Comparison of ENCODE assay signal across 8 mouse cellular contexts in the genomic region with DNA sequence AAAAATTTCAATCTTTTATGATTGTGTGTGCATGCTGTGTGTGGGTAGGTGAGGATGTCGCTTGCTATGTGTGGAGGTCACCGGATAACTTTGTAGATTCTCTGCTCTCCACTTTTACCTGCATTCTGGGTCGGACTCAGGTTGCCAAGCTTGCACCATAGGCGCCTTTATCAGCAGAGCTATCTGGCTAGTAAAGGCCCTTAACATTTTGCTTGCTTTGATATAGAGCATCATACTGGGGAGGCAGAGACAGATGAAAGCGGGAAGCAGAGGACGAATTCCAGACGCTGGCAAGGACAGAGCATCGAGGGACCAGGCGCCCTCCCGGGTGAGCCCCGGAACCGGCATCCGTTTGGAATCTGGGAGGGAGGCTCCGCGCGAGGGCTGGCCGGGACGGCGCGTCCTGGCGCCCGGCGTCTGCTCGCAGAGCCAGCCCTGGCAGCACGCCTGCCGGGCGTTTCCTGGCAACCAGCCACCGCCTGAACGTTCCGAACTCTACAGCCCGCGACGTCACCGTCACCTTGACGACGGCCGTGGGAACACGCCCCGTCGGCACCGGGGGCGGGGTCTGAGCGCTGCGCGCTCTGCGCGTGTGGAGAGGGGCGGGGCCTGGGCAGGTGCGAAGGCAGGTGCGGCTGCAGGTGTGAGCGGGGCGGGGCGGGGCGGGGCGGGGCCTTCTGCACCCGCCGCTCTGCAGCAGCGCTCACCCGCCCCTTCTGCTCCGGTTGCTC. TPM values are rescaled to one million over a fixed set of nuclear protein-coding genes. Genes with fewer than 3 reads are reported as not detected.
DNase-seq lines count a peak whose midpoint lies in the region; ATAC-seq and TF ChIP-seq lines count a peak whose summit lies in the region.

No protein-coding gene starts in this region.

- WGBS in embryonic facial prominence, embryonic 15.5 days = 1% methylated on average over 56 of the region's 60 CpGs
- WGBS in limb, embryonic 13.5 days = 4% methylated on average over 41 of the region's 60 CpGs
- 2% methylated on average over 56 of the region's 60 CpGs for WGBS in midbrain, embryonic 16.5 days
- WGBS in spleen, adult 2 months = 5% methylated on average over 57 of the region's 60 CpGs

- TF ChIP-seq CTCF in bone marrow macrophage, adult 2 months (IDR thresholded peaks at IDR 0.05; ENCODE audit: low read depth, low read length) = no peak
- no peak for TF ChIP-seq CTCF in spleen, adult 2 months (IDR thresholded peaks at IDR 0.05; ENCODE audit: extremely low read depth, insufficient read depth, insufficient read length, insufficient replicate concordance)

- H3K36me3 ChIP-seq in embryonic facial prominence, embryonic 15.5 days = no peaks in the 10 kb centered on the region
- H3K36me3 ChIP-seq in limb, embryonic 13.5 days = no peaks in the 10 kb centered on the region
- no peaks in the 10 kb centered on the region for H3K36me3 ChIP-seq in midbrain, embryonic 16.5 days (ENCODE audit: control insufficient read depth, insufficient read depth, low read length)
- H3K36me3 ChIP-seq in spleen, adult 2 months (ENCODE audit: control insufficient read depth, insufficient read depth, low read length) = no peaks in the 10 kb centered on the region

- H3K4me2 ChIP-seq in embryonic facial prominence, embryonic 15.5 days (replicated peaks) = peak overlapping the region; percentile 90
- peak overlapping the region; percentile 80 for H3K4me2 ChIP-seq in limb, embryonic 13.5 days (replicated peaks)
- peak overlapping the region; percentile 58 for H3K4me2 ChIP-seq in midbrain, embryonic 16.5 days (ENCODE audit: low read length)

- 0 out of 2 replicates have a peak overlapping the region, but pooled peaks have one; percentile 21 for H3K9ac ChIP-seq in embryonic facial prominence, embryonic 15.5 days
- peak overlapping the region; percentile 50; the same call in 1 of the 2 replicates for H3K9ac ChIP-seq in limb, embryonic 13.5 days
- peak overlapping the region; percentile 55 for H3K9ac ChIP-seq in midbrain, embryonic 16.5 days (ENCODE audit: low read depth, low read length)

- no peak for TF ChIP-seq POLR2A in bone marrow macrophage, adult 2 months (IDR thresholded peaks at IDR 0.05; ENCODE audit: borderline replicate concordance, low read depth, low read length)
- no peak for TF ChIP-seq POLR2A in spleen, adult 2 months (IDR thresholded peaks at IDR 0.05; ENCODE audit: low read depth, low read length)

- no peaks in the 10 kb centered on the region for H3K27me3 ChIP-seq in embryonic facial prominence, embryonic 15.5 days
- H3K27me3 ChIP-seq in limb, embryonic 13.5 days = 0 out of 2 replicates have a peak, but pooled peaks cover 4% of the 10 kb centered on the region
- H3K27me3 ChIP-seq in midbrain, embryonic 16.5 days (ENCODE audit: control insufficient read depth, insufficient read depth, low read depth, low read length) = 0 out of 2 replicates have a peak, but pooled peaks cover 3% of the 10 kb centered on the region
- H3K27me3 ChIP-seq in spleen, adult 2 months (ENCODE audit: control insufficient read depth, insufficient read depth, low read length) = no peaks in the 10 kb centered on the region

- H3K27ac ChIP-seq in bone marrow macrophage, adult 2 months (ENCODE audit: insufficient read depth, low read depth, low read length) = no peak overlapping the region
- H3K27ac ChIP-seq in embryonic facial prominence, embryonic 15.5 days (replicated peaks) = peak overlapping the region; percentile 85
- peak overlapping the region; percentile 67 for H3K27ac ChIP-seq in limb, embryonic 13.5 days
- peak overlapping the region; percentile 88 for H3K27ac ChIP-seq in midbrain, embryonic 16.5 days (ENCODE audit: low read length)
- peak overlapping the region; percentile 13; the same call in 1 of the 2 replicates for H3K27ac ChIP-seq in spleen, adult 2 months (ENCODE audit: insufficient read depth, low read length)

- ATAC-seq in embryonic facial prominence, embryonic 15.5 days (ENCODE audit: insufficient number of reproducible peaks, low FRiP score, low TSS enrichment, low read depth) = peak; percentile 92
- peak; percentile 91 for ATAC-seq in limb, embryonic 13.5 days (ENCODE audit: low FRiP score, low read depth)
- peak; percentile 92 for ATAC-seq in midbrain, embryonic 16.5 days

- H3K9me3 ChIP-seq in embryonic facial prominence, embryonic 15.5 days (replicated peaks) = no peaks in the 10 kb centered on the region
- H3K9me3 ChIP-seq in limb, embryonic 13.5 days = 0 out of 2 replicates have a peak, but pooled peaks cover 5% of the 10 kb centered on the region
- H3K9me3 ChIP-seq in midbrain, embryonic 16.5 days (replicated peaks; ENCODE audit: control insufficient read depth, low read length, poor library complexity, severe bottlenecking) = no peaks in the 10 kb centered on the region

- H3K4me1 ChIP-seq in bone marrow macrophage, adult 2 months (ENCODE audit: control insufficient read depth, insufficient read depth, low read length) = peaks cover 23% of the 10 kb centered on the region
- peaks cover 18% of the 10 kb centered on the region for H3K4me1 ChIP-seq in embryonic facial prominence, embryonic 15.5 days
- peaks cover 15% of the 10 kb centered on the region; the same call in 1 of the 2 replicates for H3K4me1 ChIP-seq in limb, embryonic 13.5 days
- H3K4me1 ChIP-seq in midbrain, embryonic 16.5 days (ENCODE audit: control insufficient read depth, insufficient read depth, low read length) = no peaks in the 10 kb centered on the region
- peaks cover 4% of the 10 kb centered on the region; the same call in 1 of the 2 replicates for H3K4me1 ChIP-seq in spleen, adult 2 months (ENCODE audit: control insufficient read depth, insufficient read depth, insufficient read length)

- H3K4me3 ChIP-seq in bone marrow macrophage, adult 2 months (ENCODE audit: insufficient read depth, low read length) = peak overlapping the region; percentile 39
- peak overlapping the region; percentile 46 for H3K4me3 ChIP-seq in embryonic facial prominence, embryonic 15.5 days (replicated peaks)
- H3K4me3 ChIP-seq in limb, embryonic 13.5 days = peak overlapping the region; percentile 44
- peak overlapping the region; percentile 34 for H3K4me3 ChIP-seq in midbrain, embryonic 16.5 days (ENCODE audit: low read depth, low read length)
- H3K4me3 ChIP-seq in spleen, adult 2 months (ENCODE audit: extremely low read depth, insufficient read depth, insufficient read length) = peak overlapping the region; percentile 37; the same call in 1 of the 2 replicates

- DNase-seq in A20 (ENCODE audit: low read depth, low spot score) = peak; percentile 95
- peak; percentile 96 to 97 for DNase-seq in heart, adult 9 months (ENCODE audit: low spot score in 2 of 2)
- DNase-seq in kidney, adult 9 months = peak; percentile 99
- DNase-seq in spleen, adult 2 months (ENCODE audit: low read depth in 1 of 2, low spot score in 2 of 2) = peak; percentile 88 to 96

RNA-seq across cellular contexts. Expression of gene Xirp1, which starts 12.5 kb away (rescaled TPM):
- polyA plus RNA-seq in bone marrow macrophage, adult 2 months (2012; ENCODE audit: insufficient read depth, insufficient read length, missing spikeins) = not detected in 2 replicates
- 2.6 and 3.6 TPM in 2 replicates for polyA plus RNA-seq in embryonic facial prominence, embryonic 15.5 days (2015; fragmentation: Nextera tagmentation; extraction: Ambion mirVana)
- polyA plus RNA-seq in limb, embryonic 13.5 days (2015; fragmentation: Nextera tagmentation; extraction: Ambion mirVana) = 0.70 and 1.0 TPM in 2 replicates
- polyA plus RNA-seq in midbrain, embryonic 16.5 days (2015; fragmentation: Nextera tagmentation; extraction: Ambion mirVana) = not detected in 2 replicates
- 0.08 TPM in 2 replicates for polyA plus RNA-seq in spleen, adult 2 months (2012; rRNA removed)

RNA-seq across cellular contexts. Expression of gene Csrnp1, which starts 26.5 kb away (rescaled TPM):
- 3.0 and 4.1 TPM in 2 replicates for polyA plus RNA-seq in bone marrow macrophage, adult 2 months (2012; ENCODE audit: insufficient read depth, insufficient read length, missing spikeins)
- 5.7 and 6.7 TPM in 2 replicates for polyA plus RNA-seq in embryonic facial prominence, embryonic 15.5 days (2015; fragmentation: Nextera tagmentation; extraction: Ambion mirVana)
- 4.5 and 6.4 TPM in 2 replicates for polyA plus RNA-seq in limb, embryonic 13.5 days (2015; fragmentation: Nextera tagmentation; extraction: Ambion mirVana)
- 0.75 and 1.0 TPM in 2 replicates for polyA plus RNA-seq in midbrain, embryonic 16.5 days (2015; fragmentation: Nextera tagmentation; extraction: Ambion mirVana)
- 50.5 and 78.5 TPM in 2 replicates for polyA plus RNA-seq in spleen, adult 2 months (2012; rRNA removed)

RNA-seq across cellular contexts. Expression of gene Cx3cr1, which starts 58.7 kb away (rescaled TPM):
- 59.9 and 65.4 TPM in 2 replicates for polyA plus RNA-seq in bone marrow macrophage, adult 2 months (2012; ENCODE audit: insufficient read depth, insufficient read length, missing spikeins)
- polyA plus RNA-seq in embryonic facial prominence, embryonic 15.5 days (2015; fragmentation: Nextera tagmentation; extraction: Ambion mirVana) = 15.7 and 17.1 TPM in 2 replicates
- polyA plus RNA-seq in limb, embryonic 13.5 days (2015; fragmentation: Nextera tagmentation; extraction: Ambion mirVana) = 10.2 and 11.0 TPM in 2 replicates
- 7.6 and 8.0 TPM in 2 replicates for polyA plus RNA-seq in midbrain, embryonic 16.5 days (2015; fragmentation: Nextera tagmentation; extraction: Ambion mirVana)
- 14.4 and 16.8 TPM in 2 replicates for polyA plus RNA-seq in spleen, adult 2 months (2012; rRNA removed)
